Mouse (Mus musculus) lung, embryonic 14.5 days (tissue): Measurements from ENCODE around the gene Dnajc6. TPM values are rescaled to one million over a fixed set of nuclear protein-coding genes. Genes with fewer than 3 reads are reported as not detected.

Experiments
- ATAC-seq: fragments of 200-750 bp; cut with Nextera tagmentation; 2 replicates; pipeline ENCODE4 v1.8.0; 2017; ENCODE audit warnings: mild to moderate bottlenecking, moderate TSS enrichment, moderate library complexity; ENCODE audit not compliant: insufficient read depth
- DNase-seq: peaks from one replicate; pipeline ENCODE4 v3.0.0-alpha.2; 2015
- H3K27ac ChIP-seq: fragments of 300-500 bp; sonication (generic); 2 replicates; pipeline ENCODE4 v1.5.1; 2014; ENCODE audit warnings: low read depth, mild to moderate bottlenecking, moderate library complexity
- H3K27me3 ChIP-seq: fragments of 300-500 bp; sonication (generic); 2 replicates; pipeline ENCODE4 v1.6.1; 2014; ENCODE audit warnings: low read length, control low read depth; ENCODE audit not compliant: insufficient read depth
- H3K36me3 ChIP-seq: fragments of 300-500 bp; sonication (generic); 2 replicates; pipeline ENCODE4 v1.6.1; 2014; ENCODE audit warnings: control low read depth; ENCODE audit not compliant: insufficient read depth
- H3K4me1 ChIP-seq: fragments of 300-500 bp; sonication (generic); 2 replicates; pipeline ENCODE4 v1.6.1; 2014; ENCODE audit warnings: antibody characterized with exemption, control low read depth; ENCODE audit not compliant: insufficient read depth
- H3K4me2 ChIP-seq: fragments of 300-500 bp; sonication (generic); 2 replicates; pipeline ENCODE4 v1.6.1; 2014; ENCODE audit warnings: mild to moderate bottlenecking
- H3K4me3 ChIP-seq: fragments of 300-500 bp; sonication (generic); 2 replicates; pipeline ENCODE4 v1.5.1; 2014; ENCODE audit warnings: low read depth, low read length
- H3K9ac ChIP-seq: fragments of 300-500 bp; sonication (generic); 2 replicates; pipeline ENCODE4 v1.6.1; 2014
- H3K9me3 ChIP-seq: fragments of 300-500 bp; sonication (generic); 2 replicates; pipeline ENCODE4 v1.6.1; 2016; ENCODE audit warnings: low read depth, low read length, control low read depth
- CTCF ChIP-seq: IDR thresholded peaks from 2 replicates; pipeline ENCODE4 v1.5.1; 2016; ENCODE audit warnings: antibody characterized with exemption, low read depth
- WGBS: fragments of 180-500 bp; shearing (Covaris S2); extraction: QIAGEN DNeasy Blood & Tissue Kit; methylation state at CpG from one replicate; pipeline ENCODE4 v1.1.7; 2014; 5-methylcytosine and 5-hydroxymethylcytosine counted together
- polyA plus RNA-seq: library from polyadenylated mRNA; unstranded; fragments of >200 nt; fragmentation: Nextera tagmentation; extraction: Ambion mirVana; gene quantifications from 2 replicates; pipeline ENCODE4 v1.2.1, GENCODE M21; 2014

The Dnajc6 gene
- polyA plus RNA-seq, 1 experiment from 2014 or later: 0.11 TPM

- no peak overlapping the region for H3K9ac ChIP-seq
- no peaks in the 10 kb centered on the region for H3K4me1 ChIP-seq
- no peaks in the 10 kb centered on the region for H3K27me3 ChIP-seq
- H3K4me2 ChIP-seq: no peak overlapping the region
- no peak for TF ChIP-seq CTCF
- no peak for DNase-seq
- WGBS: 72% methylated on average over 3 of the region's 3 CpGs
- ATAC-seq: no peak
- no peaks in the 10 kb centered on the region for H3K9me3 ChIP-seq
- no peaks in the 10 kb centered on the region for H3K36me3 ChIP-seq
- no peak overlapping the region for H3K27ac ChIP-seq
- H3K4me3 ChIP-seq: no peak overlapping the region
Observed at GRCm38 (mm10) chr4:101684821-101685220, 188.4 kb downstream of the Dnajc6 start.

GRCm38 (mm10) chr4:101686227-101686810 lies 189.9 kb downstream of the Dnajc6 start:
- DNase-seq: no peak
- Histone ChIP-seq H3K9me3 (no peaks in the 10 kb centered on the region), H3K4me1 (no peaks in the 10 kb centered on the region), H3K4me2 (no peak overlapping the region), H3K27ac (no peak overlapping the region), H3K9ac (no peak overlapping the region), H3K27me3 (no peaks in the 10 kb centered on the region), H3K4me3 (no peak overlapping the region), H3K36me3 (no peaks in the 10 kb centered on the region)
- no peak for ATAC-seq
- 59% methylated on average over 13 of the region's 13 CpGs for WGBS
- no peak for TF ChIP-seq CTCF

GRCm38 (mm10) chr4:101689241-101689640 lies 192.8 kb downstream of the Dnajc6 start:
- Histone ChIP-seq H3K4me2 (no peak overlapping the region), H3K9ac (no peak overlapping the region), H3K27ac (no peak overlapping the region), H3K9me3 (no peaks in the 10 kb centered on the region), H3K27me3 (no peaks in the 10 kb centered on the region), H3K4me1 (no peaks in the 10 kb centered on the region), H3K4me3 (no peak overlapping the region), H3K36me3 (no peaks in the 10 kb centered on the region)
- no peak for TF ChIP-seq CTCF
- DNase-seq (no peak), ATAC-seq (no peak)
- 85% methylated on average over 4 of the region's 4 CpGs for WGBS

GRCm38 (mm10) chr4:101689645-101690044 lies 193.2 kb downstream of the Dnajc6 start:
- H3K36me3 ChIP-seq: no peaks in the 10 kb centered on the region
- no peaks in the 10 kb centered on the region for H3K9me3 ChIP-seq
- no peak overlapping the region for H3K9ac ChIP-seq
- no peak overlapping the region for H3K4me2 ChIP-seq
- DNase-seq: no peak
- H3K27ac ChIP-seq: no peak overlapping the region
- no peak overlapping the region for H3K4me3 ChIP-seq
- no peaks in the 10 kb centered on the region for H3K27me3 ChIP-seq
- TF ChIP-seq CTCF: no peak
- 72% methylated on average over 5 of the region's 5 CpGs for WGBS
- ATAC-seq: no peak
- H3K4me1 ChIP-seq: no peaks in the 10 kb centered on the region

Other genes with a start within 250 kb of the Dnajc6 start
- 85.0 and 85.5 TPM in 2 replicates for gene Jak1, start 231.4 kb upstream of the Dnajc6 start, polyA plus RNA-seq
- 5.2 and 5.9 TPM in 2 replicates for gene Ak4, start 77.4 kb upstream of the Dnajc6 start, polyA plus RNA-seq
- gene Leprot, start 151.1 kb downstream of the Dnajc6 start, polyA plus RNA-seq: 87.9 and 88.4 TPM in 2 replicates
- gene Lepr, start 220.8 kb downstream of the Dnajc6 start, polyA plus RNA-seq: 7.3 and 9.2 TPM in 2 replicates